Mouse (Mus musculus) G1E (cell line): Measurements from ENCODE around the gene Chdh.

Experiments used
- CTCF ChIP-seq: IDR thresholded peaks from 2 replicates; pipeline ENCODE4 v1.5.1; 2012; ENCODE audit warnings: low read depth, low read length, inconsistent platforms, mixed read lengths
- GATA1 ChIP-seq: IDR thresholded peaks from 2 replicates; pipeline ENCODE4 v1.6.1; 2012; ENCODE audit warnings: borderline replicate concordance, low read length, inconsistent platforms, mixed read lengths
- POLR2AphosphoS5 ChIP-seq: IDR thresholded peaks from 2 replicates; pipeline ENCODE4 v1.6.1; 2012; ENCODE audit warnings: low read depth, low read length, inconsistent platforms; ENCODE audit not compliant: insufficient replicate concordance
- TAL1 ChIP-seq: conservative IDR thresholded peaks from 2 replicates; pipeline ENCODE4 v1.6.1; 2012; ENCODE audit warnings: low read depth, low read length, inconsistent platforms, mixed read lengths

DNA sequence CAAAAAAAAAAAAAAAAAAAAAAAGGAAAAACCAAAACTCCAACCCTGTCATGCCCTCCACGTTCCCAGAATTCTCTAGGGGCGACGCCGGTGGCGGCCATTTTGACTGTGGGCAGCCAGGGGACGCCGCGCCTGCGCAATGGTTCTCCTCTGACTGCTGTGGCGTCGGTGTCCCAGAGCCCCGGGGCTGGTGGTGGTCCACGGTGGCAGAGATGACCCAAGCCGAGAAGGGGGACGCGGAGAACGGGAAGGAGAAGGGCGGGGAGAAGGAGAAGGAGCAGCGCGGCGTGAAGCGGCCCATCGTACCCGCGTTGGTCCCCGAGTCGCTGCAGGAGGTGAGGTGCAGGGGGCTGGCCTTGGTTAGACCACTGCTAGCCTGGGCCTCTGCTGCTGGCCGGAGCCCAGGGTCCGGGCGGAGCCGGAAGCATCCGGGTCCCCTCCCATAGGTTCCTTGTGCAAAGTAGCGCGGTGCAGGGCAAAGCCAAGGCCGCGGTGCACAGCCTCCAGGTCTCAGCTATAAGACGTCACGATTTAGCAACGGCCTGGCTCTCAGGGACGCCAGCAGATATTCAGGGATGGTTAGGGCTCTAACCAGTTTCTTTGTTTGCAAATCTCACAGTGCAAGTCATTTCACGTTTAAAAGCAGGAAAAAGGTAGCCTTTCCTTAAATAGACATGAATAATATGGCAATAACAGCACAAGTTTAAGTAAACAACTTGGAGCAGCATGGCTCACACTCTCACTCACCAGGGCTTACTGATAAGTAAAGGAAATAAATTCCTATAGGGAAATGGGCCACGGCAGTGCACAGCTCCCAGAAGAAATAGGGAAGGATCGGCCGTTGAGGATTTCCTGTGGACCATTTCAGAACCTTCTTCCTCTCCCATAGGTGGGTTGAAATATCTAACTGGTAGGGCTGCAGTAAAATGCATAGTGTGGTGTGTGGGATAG lies 30.3 kb upstream of the Chdh start, which contains the start of gene Actr8:
- no peak for TF ChIP-seq CTCF
- no peak for TF ChIP-seq POLR2AphosphoS5
- no peak for TF ChIP-seq GATA1
- no peak for TF ChIP-seq TAL1
